Mouse (Mus musculus) thymus, postnatal 36 days (tissue): ENCODE data around the gene Ift22.
"Not testable (repeated sequence)": the region's sequence is repeated elsewhere in the genome, so short reads cannot be mapped to it uniquely, and the experiment has no call there.

ENCODE experiments used
- DNase-seq, 2 experiments: peaks; one replicate each; pipeline ENCODE4 v3.0.0; 2022; ENCODE audit warnings: mixed read lengths in 2 of 2

The Ift22 gene

DNA sequence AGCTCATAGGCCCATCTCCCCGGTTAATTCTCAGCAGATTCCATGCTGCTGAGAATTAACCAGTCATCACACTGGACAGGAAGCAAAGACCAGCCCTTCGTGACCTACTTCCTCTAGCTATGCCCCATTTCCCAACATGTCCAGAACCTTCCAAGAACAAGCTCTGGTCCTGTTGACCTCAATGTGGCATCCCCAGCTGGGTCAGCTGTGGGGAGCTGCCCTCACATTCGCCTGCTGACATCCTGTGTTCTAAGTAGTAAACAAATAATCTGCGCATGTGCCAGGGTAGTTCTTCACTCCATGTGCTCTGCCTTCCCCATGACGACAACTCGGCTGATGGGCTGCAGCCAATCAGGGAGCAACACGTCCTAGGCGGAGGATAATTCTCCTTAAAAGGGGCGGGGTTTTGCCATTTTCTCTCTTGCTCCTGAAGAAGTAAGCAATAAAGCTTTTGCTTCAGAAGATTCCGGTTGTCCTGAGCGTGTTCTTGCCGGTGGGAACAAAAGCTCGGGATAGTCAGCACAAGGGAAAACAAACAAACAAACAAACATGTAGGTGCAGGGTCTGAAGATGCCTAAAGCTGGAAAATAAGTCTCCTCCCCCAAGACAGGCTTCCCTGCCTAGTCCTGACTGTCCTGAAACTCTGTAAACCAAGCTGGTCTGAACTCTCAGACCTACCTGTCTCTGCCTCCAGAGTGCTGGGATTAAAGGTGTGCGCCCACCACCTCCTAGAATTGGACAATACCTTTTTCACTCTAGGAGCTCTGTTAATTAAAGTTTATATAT lies 41.8 kb downstream of the Ift22 start:
- not testable (repeated sequence) for DNase-seq

GRCm38 (mm10) chr5:136950521-136950920 lies 42.6 kb downstream of the Ift22 start:
- no peak for DNase-seq

DNA sequence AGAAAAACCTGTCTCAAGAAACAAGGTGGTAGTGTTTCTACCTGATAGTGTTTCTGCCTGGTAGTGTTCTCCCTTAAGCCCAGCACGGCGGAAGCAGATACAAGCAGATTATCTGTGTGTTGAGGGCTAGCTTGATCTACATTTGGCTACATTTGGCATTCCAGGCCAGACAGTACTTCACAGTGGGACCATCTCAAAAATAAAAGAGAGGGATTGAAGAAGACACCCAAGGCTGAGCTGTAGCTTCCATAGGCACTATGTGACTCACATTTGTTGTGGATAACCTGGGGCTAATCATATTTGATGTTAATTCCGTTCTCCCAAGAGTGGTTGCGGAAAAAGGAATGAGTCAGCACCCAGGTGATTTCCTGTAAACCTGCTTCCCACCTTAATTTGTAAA lies 44.2 kb downstream of the Ift22 start:
- no peak for DNase-seq

- DNase-seq, result peak; percentile 81 to 85
Measured at GRCm38 (mm10) chr5:136953015-136953414, 45.1 kb downstream of the Ift22 start, which contains the start of gene Fis1. Gene Fis1, plus strand, starts transcription at chr5:136953275.

- no peak for DNase-seq
Measured at GRCm38 (mm10) chr5:136953440-136953951, 45.5 kb downstream of the Ift22 start.

- DNase-seq, result no peak
Measured at GRCm38 (mm10) chr5:136955622-136956021, 47.7 kb downstream of the Ift22 start.

- no peak for DNase-seq
Measured at GRCm38 (mm10) chr5:136957250-136957649, 49.3 kb downstream of the Ift22 start.

DNA sequence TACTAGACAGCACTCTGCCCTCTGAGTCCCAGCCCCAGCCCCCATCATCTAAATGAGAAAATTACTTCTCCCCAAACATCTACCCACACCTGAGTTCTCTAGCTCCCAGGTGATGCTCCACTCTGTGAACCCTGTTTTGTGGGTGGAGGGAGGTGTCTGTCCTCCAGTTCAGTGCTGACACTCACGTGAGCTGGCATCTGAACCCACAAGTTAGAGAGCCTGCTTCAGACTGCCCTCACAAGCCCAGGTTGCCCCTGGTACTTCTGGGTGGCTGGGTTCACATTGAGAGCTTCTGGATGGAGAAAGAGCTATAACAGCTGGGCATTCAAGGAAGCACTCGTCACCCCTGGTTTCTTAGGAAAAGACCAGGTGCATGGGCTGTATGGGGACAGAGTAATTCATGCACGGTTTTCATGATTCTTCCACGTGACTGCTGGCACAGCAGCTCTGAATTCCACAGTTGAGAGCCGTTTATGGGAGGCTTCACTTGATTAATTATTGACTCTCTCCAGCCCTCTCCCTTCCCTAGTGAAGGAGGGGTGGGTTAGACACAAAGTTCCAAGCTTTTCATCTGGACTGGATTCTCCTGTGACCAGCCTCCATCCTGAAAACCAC lies 51.1 kb downstream of the Ift22 start:
- no peak for DNase-seq

DNA sequence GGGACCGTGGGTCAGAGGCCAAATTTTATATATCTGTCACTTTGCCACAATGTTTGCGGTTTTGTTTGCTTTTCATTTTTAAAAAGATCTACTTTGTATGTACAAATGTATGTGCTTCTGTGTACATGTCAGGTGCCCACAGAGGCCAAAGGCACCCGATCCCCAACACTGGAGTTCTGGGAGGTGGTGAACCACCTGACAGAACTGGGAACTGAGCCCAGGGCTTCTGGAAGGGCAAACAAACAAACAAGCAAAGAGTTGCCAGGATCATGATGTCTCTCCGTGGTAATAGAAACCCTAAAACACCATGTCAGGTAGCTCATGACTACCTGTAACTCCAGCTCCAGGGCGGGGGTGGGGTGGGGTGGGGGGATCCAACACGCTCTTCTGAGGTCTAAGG lies 52.1 kb downstream of the Ift22 start:
- no peak for DNase-seq

GRCm38 (mm10) chr5:136961334-136961982 lies 53.5 kb downstream of the Ift22 start:
- DNase-seq, result no peak

GRCm38 (mm10) chr5:136961983-136962461 lies 54.1 kb downstream of the Ift22 start:
- peak; percentile 89 to 90 for DNase-seq

GRCm38 (mm10) chr5:136962501-136962900 lies 54.6 kb downstream of the Ift22 start:
- peak; percentile 75 to 76 for DNase-seq

GRCm38 (mm10) chr5:136962966-136963540 lies 55.1 kb downstream of the Ift22 start:
- no peak for DNase-seq
